Mouse (Mus musculus): ENCODE results near the gene Vmn1r233.

DNA sequence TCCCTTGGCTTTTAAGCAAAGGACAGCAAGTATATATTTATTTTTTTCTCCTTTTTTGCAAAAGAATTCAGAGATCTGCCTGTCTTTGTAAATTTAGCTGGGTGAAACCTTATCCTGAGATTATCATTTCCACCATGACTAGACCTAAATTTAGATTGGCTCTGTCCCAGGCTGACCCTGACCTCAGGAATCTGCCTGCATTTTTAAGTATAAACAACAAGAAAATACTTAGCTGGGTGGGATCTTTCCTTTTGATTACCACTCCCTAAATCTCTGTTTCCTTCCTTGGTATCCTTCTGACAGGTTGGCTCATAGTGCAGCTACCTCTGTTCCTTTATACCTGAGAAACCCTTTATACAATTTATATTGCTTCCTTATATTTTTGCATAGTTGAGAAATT is 29.6 kb downstream of the Vmn1r233 start:
- no peak for TF ChIP-seq POLR2A (IDR thresholded peaks at IDR 0.05; ENCODE audit: low read depth, low read length)
- TF ChIP-seq KAT2A (IDR thresholded peaks at IDR 0.05; ENCODE audit: insufficient replicate concordance, low read length) = no peak
- no peak for TF ChIP-seq ZC3H11A (IDR thresholded peaks at IDR 0.05; ENCODE audit: low read depth, low read length)
- TF ChIP-seq EP300 (IDR thresholded peaks at IDR 0.05; ENCODE audit: low read length) = no peak
- no peak for TF ChIP-seq CTCF (conservative IDR thresholded peaks at IDR 0.05 in 1 of 2, IDR thresholded peaks at IDR 0.05 in 1 of 2; ENCODE audit: low read depth in 2 of 2, low read length in 2 of 2)
- TF ChIP-seq MAX (IDR thresholded peaks at IDR 0.05; ENCODE audit: low read length) = no peak
- no peak for TF ChIP-seq CHD2 (IDR thresholded peaks at IDR 0.05; ENCODE audit: low read length)
- no peak for TF ChIP-seq ETS1 (conservative IDR thresholded peaks at IDR 0.05; ENCODE audit: low read depth, low read length)
- TF ChIP-seq USF2 (conservative IDR thresholded peaks at IDR 0.05; ENCODE audit: low read depth, low read length) = no peak
- no peak for TF ChIP-seq JUND (conservative IDR thresholded peaks at IDR 0.05; ENCODE audit: low read depth, low read length)
- TF ChIP-seq NELFE (IDR thresholded peaks at IDR 0.05; ENCODE audit: low read depth, low read length) = no peak

All from CH12.LX (cell line).